Mouse (Mus musculus) granulocyte monocyte progenitor cell, adult 5-6 weeks (primary cell): ENCODE data around the gene Mgat4a. TPM values are rescaled to one million over a fixed set of nuclear protein-coding genes. Genes with fewer than 3 reads are reported as not detected.
"Not testable (repeated sequence)": the region's sequence is repeated elsewhere in the genome, so short reads cannot be mapped to it uniquely, and the experiment has no call there.

ENCODE experiments used
- ATAC-seq: replicated peaks from 2 replicates; pipeline ENCODE4 v1.8.0; 2016; ENCODE audit warnings: mild to moderate bottlenecking, moderate TSS enrichment, inconsistent platforms; ENCODE audit not compliant: poor library complexity, severe bottlenecking
- total RNA-seq, 2 experiments: library from RNA; stranded (forward) in 1 of 2; stranded (reverse) in 1 of 2; fragments of 200-712, 200-1000 nt in 1 of 2; fragments of >200 nt in 1 of 2; fragmentation: Nextera tagmentation in 1 of 2; gene quantifications; 2 replicates each; pipeline ENCODE4 v1.2.3; 2014 to 2017

Mgat4a gene
- total RNA-seq, 2 experiments from 2014 or later = 12.9 TPM

DNA sequence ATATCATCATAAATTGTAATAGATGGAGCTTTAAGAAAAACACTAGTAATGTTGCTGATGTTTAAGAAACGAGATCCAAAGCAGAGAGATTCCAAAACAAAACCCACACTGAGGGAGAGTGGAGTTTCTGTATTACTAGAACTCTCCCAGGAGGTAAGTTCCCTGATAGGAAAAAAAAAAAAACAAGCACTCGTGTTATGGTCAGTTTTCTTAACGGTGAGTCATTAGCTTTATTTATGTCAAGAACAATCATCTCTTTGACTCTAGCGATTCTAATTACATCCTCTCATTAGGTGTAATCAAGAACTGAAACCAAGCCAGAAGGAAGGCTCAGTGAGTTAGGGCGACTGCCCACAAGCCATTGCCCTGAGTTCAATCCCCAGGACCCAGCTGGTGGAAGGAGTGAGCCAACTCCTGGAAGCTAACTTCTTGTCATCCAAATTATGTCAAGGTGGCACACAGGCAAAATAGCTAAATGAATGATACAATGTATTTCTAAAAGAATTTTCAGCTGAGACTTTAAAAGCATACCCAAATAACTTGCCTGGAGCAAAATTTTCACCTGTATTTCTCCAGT is 6.2 kb downstream of the Mgat4a start:
- peak; percentile 49 for ATAC-seq

DNA sequence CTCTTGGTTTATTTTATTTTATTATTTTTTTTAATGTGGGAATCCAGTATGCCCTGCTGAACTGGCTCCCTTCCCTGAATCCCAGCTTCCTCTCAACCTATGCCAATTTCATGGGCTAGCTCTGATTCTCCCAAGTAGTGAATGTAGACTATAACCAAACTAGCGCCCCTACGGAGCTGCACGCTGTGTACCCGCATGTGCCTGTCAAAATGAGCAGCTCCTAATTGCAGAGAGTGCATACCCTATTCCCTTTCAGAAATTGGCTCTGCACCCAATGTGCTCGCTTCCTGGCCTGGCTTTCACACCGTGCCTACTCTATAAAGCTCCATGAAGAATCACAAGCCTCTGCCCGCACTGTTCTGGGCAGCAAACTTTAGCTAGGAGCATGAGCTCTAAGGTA is 7.6 kb downstream of the Mgat4a start:
- no peak for ATAC-seq

DNA sequence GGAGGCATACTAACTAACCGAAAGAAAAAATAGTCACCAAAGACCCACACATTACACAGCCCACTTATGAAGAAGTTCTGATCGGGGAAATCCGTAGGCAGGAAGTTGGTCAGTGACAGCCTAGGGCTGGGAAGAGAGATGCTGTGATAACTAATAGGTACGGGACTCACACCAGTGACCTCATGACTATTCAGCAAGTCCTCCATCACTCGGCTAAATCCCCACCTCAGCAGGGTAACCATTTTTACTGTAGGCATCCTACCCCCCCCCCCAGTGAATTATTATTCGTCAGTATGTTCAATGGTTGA is 8.3 kb downstream of the Mgat4a start:
- ATAC-seq = no peak

DNA sequence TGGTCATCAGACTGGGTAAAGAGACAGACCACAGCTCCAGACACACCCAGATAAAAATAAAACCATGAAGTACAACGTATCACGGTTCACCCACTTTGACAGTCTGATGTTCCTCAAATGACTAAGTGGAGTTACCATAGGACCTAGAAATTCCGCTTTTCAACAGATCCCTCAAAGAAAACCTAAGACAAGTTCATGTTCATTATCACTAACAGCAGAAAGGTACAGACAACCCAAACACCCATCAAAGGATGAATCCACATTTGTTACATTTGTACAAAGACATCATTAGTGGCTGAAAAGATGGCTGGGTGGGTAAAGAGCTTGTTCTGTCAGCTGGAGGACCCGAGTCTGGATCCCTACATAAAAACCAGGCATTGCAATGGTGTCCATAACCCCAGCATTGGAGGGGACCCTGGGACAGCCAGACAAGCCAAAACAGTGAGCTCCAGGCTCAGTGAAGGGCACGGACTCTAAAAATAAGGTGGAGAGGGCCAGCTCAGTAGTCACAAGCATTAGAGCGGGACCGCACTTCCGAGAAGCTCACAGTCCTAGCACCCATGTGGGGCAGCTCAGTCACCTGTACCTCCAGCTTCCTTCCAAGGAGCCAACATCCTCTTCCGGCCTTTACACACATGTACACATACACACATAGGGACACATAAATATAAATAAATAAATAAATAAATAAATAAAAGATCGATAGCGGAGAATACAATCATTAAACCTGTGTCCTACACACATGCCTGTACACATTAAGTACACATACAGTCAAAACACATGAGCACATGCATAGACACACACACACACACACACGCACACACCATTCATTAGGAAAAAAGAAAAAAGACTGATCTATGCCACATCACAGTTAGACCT is 8.9 kb downstream of the Mgat4a start:
- no peak for ATAC-seq

DNA sequence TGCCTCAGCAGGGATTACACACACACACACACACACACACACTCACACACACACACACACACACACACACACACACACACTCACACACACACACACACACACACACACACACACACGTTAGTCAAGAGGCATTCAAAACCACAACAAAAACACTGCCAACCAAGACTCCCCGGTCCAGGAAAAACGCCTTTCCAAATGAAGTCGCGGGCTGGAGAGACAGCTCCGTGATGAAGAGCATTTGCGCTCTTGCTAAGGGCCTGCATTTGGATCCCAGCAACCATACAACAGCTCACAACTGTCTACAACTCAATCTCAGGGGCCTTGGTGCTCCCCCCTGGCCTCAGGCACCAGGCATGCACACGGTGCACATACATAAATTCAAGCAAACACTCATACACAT is 10.8 kb downstream of the Mgat4a start:
- ATAC-seq = no peak

DNA sequence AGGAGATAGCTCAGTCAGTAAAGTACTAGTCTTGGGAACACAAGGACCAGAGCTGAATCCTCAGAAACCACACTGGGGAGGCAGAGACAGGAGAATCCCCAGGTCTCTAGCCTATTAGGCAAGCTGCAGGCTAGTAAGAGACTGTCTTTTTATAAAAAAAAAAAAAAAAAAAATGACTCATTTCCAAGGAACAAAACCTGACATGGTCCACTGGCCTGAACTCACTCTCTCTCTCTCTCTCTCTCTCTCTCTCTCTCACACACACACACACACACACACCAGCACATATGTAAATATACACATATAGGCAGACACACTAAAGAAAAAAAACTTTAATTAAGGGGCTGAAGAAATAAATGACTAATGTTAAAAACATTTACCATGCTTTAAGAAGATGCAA is 14.6 kb downstream of the Mgat4a start:
- ATAC-seq = no peak

DNA sequence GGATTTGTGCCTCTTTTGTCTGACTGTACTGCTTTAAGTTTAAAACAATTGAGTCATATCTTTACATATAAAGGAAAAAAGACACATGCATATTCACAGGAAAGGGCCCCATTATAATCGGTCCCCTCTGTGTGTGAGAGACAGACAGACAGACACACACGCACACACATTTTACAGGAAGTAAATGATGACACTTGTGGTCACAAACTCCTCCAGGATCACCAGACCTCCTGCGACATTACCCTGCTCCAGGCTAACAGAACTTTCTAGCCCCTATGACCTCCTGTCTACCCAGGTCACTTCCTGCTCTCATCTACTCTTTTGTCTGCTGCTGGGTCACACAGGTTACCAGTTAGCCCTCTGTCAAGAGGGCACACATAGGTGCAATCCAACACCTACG is 16.1 kb downstream of the Mgat4a start:
- ATAC-seq = peak; percentile 95

DNA sequence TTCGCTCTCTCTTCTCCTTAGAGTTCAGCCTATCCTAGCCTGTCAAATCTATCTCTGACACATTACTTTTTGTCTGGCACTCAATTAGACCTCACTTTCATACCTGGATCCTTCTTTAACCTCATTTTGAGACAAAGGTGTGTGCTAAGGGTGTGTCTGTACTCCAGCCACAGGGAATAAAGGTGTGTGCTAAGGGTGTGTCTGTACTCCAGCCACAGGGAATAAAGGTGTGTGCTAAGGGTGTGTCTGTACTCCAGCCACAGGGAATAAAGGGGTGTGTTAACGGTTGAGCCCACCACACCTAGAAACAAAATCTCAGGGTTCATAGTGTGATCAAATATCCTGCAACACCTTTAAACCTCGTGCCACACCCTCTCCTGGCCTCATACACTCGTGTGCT is 16.7 kb downstream of the Mgat4a start:
- ATAC-seq = not testable (repeated sequence)

DNA sequence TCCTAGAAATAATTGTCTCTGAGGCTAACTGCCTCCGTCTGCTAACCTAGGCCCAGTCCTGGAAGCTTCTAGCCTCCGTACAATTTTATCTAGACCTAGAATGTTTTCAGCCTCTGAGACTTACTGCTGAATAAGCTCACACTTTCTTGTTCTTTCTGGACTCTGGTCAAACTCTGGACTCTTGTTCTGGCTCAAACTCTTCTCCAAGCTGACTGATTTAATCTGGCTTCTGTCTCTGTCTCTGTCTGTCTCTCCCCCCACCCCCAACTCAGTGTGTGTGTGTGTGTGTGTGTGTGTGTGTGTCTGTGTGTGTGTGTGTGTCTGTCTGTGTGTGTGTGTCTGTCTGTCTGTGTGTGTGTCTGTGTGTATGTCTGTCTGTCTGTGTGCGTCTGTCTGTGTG is 17.3 kb downstream of the Mgat4a start:
- not testable (repeated sequence) for ATAC-seq

DNA sequence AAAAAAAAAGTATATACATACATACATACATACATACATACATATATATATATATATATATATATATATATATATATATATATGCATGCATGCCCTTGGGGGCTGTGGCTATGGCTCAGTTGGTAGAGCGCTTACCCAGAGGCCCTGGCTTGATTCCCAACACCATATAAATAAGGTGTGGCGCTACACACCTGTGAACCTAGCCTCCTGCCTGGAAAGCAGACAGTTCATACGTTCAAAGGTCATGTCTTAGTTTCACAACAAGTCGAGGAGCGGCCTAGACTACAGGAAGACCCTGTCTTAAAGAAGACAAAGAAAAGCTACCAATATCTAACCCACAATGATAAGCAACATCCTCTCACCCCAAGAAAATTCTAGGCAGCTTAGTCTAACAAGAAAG is 18.7 kb downstream of the Mgat4a start:
- ATAC-seq = no peak

DNA sequence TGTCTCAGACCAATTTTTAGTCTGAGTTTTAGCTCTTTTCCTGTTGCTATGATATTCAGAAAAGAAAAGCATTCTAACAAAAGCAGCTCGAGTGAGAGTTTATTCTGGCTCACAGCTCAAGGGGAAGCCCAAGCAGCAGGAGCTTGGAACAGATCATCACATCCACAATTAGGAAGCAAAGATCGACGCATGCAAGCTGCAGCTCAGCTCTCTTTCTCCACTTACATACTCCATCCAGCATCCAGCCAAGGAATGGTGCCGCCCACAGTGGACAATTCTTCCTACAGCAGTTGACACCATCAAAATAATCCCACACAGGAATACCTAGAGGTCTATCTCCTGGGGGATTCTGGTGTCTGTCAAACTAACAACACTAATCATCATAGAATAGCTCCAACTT is 22.0 kb downstream of the Mgat4a start:
- no peak for ATAC-seq

DNA sequence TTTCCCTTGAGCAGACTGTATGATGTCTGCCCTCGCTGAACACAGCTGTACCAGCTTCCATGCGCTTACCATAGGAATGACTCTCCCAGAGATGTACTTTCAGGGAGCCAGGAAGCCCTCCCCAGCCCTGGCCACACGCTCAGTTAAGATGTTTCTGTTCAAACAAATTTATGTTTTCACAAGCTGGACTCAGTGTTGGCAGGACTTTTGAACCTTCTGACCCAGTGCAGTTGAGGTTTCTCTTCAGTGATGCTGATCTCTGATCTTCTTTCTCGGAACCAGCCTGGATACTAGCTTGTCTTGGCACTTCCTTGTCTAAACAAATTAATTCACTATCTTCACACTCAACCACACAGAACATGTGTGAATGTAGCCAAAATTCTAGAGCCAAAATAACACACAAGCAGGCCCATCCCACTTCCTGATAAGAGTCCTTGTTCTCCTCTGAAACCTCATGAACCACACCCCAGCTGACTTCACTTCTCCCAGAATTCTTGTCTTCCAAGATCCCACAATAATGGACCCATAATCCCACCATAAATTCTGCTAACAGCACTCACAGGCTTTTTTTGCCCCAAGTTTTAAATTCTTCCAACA is 22.6 kb downstream of the Mgat4a start:
- ATAC-seq = no peak

DNA sequence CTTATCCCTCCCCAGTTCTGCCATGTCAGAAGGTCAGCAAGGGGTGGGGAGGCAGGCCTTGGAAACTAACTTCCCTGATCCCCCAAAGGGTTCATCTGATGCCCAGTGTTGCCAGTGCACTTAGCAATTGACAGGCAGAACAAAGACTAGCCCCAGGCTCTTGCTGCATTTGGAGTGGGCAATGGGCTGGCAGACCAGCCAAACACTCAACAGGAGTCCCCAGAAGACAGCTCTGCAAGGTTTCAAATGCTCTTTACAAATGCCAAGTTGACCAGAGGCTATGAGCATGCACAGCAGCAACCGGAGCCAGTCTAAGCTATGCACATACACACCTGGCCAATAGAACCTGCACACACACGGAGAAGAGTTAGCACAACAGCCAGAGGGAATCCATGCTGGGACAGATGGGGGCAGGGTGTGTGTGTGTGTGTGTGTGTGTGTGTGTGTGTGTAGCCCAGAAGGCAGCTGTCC is 27.8 kb downstream of the Mgat4a start:
- no peak for ATAC-seq

DNA sequence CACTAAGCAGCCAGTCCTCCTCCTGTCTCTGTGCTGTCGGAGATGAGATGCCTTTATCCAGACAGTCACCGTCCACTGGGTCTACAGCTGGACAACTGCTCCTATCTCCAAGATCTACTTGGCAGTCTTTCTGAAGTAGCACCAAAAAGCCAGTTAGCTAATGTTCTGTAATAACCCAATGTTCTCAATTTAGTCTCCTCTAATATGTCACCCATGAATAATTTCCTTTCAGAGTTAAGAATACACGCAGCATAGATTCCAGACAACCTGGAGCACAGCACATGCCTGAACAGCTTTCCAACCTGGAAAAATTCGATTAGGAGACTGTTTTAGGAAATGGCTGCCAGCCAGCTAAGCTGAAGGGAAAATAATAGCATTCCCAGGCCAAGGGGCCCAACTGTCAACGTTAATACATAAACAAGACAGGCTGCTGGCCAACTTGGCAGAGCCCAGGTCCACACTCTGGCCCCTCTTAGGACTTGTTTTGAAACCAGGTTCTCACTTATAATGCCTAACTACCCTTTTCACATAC is 28.6 kb downstream of the Mgat4a start:
- ATAC-seq = no peak

DNA sequence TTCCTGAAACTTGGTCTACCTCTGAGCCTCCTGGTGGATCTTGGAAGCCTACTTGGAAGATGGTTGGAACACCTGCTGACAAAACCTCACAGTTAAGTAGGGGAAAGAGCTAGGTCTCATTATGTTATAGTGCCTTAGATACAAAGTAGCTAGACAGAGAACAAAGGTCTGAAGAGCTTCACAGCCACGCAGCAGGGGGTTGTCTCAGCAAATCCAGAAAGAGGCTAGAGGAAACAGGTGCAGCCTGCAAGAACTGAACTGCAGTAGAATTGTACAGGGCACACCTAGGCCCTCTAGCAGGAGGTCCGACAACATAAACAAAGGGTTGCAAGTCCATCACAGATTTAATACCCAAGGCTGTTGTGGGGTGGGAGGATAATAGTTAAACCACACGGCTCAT is 30.6 kb downstream of the Mgat4a start:
- no peak for ATAC-seq

DNA sequence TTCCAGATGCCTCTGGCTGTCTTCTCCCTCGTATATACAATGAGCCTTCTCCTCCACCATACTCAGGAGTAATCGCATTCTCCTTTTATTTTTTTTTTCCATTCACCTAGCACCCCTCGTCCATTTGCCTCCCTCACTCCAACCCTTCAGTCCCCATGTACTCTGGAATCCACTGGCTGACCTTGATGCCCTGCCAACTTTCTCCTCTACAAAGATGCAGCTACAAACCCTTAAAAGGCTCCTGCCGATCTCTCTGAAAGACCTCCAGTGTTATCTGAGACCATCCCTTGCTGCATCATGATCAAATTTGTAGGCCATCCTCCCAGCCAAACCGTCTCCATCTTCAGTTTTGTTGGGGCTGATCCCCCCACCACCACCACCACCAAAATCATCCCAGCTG is 31.4 kb downstream of the Mgat4a start:
- ATAC-seq = no peak

DNA sequence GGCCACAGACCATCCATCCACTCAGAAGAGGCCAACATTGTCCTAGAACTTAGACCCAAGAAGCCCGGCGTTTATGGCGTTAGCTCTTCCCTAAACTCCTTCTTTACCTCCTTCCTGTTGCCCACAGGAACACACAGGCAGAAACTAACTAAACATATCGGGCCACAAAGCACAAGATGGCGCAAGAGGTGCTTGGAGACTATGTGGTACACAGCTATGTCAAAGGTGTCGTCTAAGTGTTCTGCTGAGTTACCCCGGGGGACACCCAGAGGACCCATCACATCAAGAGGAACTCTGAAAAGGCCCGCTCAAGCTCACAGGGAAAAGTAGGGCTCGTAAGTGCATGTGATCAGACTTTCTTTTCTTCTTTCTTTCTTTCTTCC is 35.5 kb downstream of the Mgat4a start:
- ATAC-seq = peak; percentile 76

DNA sequence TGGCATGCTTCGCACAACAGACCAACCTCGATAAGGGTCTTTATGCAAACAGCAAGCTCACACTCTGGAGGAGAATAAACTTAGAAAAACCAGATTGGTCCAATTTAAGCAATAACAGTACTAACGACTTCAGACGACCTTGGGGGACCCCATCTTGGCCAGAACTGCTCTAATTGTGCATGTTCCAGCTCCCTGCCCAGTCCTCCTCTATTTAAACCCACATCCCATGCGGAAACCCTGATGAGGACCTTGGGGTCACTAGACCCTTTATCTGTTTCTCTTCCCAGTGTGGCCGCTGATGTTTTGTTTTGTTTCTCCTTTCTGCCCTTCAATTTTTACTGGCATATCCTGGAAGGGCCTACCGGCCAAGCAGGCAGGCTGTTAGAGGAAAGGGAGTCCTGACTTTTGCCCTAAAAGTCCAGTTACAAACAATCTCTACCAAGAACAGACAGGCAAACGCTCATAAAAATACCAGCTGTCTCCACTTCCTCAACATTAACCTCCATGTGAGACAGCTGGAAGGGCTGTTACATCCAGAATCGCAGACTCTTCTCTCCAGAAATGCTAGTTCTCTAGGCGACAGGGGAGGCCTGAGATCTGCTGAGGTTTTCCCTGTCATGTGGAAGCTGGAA is 36.0 kb downstream of the Mgat4a start:
- ATAC-seq = peak; percentile 34

DNA sequence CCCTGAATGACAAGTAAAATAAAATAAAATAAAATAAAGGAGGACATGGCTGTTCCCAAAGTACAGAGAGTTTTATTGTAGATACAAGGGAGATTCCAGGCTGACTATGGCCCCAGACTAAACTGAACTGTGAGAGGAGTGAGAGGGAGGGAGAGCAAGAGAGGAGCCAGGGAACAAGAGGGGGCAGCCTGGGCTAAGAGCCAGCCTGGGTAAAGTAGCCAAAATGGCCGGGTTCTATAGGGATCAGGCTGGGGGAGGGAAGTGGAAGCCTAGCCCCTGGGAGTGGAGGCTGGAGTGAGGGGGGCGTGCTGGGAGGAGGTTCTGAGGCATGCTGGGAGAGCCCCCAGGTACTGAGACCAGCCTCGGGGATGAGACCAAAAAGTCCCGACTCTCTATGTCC is 37.2 kb downstream of the Mgat4a start:
- no peak for ATAC-seq

DNA sequence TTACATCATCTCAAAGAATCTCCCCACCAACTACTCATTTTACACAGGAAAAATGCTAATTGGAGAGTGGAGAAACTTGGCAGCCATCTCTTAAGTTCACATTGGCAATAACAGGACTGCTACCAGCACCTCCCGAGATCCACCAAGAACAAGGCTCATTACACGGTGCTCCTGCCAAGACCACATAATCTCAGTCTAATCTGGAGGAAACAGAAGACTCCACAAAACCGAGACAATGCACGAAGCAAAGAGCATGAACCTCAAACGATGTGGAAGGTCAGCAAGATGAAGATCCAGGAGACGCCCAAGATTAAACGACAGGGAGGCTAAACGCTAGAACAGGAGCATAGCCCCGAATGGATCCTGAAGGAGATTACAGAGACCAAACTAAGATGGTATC is 38.5 kb downstream of the Mgat4a start:
- ATAC-seq = no peak

DNA sequence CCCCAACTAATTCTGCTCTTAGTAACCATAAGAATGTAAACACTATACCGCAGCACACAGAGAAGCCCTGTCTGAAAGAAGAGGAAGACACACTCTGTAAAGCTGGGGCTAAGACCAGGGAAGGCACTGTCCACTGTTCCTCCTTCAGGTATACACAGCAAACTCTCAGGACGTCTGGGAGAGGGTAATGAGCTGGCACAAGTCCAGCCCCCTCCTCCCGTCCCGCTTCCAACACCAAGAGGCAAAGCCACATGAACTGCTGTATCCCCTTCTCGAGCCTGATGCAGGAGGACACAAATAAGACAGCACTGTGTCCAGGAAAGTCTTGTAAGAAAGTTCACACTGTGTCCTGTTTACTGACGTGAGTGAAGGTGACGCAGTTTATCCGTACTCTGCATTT is 40.1 kb downstream of the Mgat4a start:
- no peak for ATAC-seq
